Mouse (Mus musculus): ENCODE data around the gene Spty2d1.
"Not testable (repeated sequence)": the region's sequence is repeated elsewhere in the genome, so short reads cannot be mapped to it uniquely, and the experiment has no call there.

The Spty2d1 gene

GRCm38 (mm10) chr7:47020956-47021355 lies 12.7 kb upstream of the Spty2d1 start:
- no peak for DNase-seq (ENCODE audit: low spot score)

DNA sequence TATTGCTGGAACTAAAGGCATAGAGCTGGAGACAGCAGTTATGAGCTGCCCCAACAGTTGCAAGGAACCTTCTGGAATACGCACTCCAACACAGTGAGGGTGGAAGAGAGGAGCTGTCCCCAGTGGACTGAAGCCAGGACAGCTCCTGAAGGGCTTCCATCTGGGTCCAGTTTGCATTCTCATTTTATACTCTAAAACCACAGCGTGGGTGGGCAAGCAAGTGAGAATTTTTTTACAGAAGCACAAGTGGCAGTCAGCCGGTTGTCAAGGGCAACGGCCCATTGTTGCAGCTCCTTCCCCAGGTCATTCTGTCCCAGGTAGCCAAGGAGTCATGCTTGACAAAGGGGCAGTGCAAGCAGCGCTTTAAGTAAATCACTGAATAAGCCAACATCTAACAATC lies 11.4 kb upstream of the Spty2d1 start:
- peak; percentile 38 for DNase-seq (ENCODE audit: low spot score)

DNA sequence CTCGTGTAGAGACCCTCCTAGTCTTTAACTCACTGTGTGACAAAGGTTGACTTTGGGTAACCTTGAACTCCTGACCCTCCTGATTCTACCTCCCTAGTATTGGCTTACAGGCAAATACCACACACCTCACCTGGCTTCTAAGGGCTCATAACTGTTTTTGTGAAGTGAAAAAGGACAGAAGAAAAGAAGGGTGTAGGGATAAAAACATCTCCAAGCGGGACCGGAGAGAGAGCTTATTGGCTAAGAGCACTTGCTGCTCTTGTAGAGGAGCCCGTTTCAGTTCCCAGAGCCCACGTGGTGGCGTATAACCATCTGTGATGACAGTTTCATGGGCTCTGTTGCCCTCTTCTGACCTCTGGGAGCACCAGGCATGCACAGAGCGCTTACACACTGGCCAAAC lies 8.9 kb upstream of the Spty2d1 start:
- no peak for DNase-seq (ENCODE audit: low spot score)

DNA sequence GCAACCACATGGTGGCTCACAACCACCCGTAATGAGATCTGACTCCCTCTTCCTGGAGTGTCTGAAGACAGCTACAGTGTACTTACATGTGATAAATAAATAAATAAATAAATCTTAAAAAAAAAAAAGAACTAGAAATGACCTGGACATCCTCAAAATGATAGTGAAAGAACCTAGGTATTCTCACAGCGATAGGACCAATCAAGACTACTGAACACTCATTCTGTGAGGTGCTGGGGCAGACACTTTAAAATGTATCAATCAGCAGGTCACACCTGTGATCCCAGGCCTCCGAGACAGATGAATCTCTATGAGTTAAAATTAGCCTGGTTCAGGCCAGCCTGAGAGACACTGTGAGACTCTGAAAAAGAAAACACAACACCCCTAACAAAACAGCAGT lies 8.4 kb upstream of the Spty2d1 start:
- DNase-seq (ENCODE audit: low spot score) = no peak

- peak; percentile 73 for DNase-seq (ENCODE audit: low spot score)
Measured at GRCm38 (mm10) chr7:47015390-47016065, 7.3 kb upstream of the Spty2d1 start.

DNA sequence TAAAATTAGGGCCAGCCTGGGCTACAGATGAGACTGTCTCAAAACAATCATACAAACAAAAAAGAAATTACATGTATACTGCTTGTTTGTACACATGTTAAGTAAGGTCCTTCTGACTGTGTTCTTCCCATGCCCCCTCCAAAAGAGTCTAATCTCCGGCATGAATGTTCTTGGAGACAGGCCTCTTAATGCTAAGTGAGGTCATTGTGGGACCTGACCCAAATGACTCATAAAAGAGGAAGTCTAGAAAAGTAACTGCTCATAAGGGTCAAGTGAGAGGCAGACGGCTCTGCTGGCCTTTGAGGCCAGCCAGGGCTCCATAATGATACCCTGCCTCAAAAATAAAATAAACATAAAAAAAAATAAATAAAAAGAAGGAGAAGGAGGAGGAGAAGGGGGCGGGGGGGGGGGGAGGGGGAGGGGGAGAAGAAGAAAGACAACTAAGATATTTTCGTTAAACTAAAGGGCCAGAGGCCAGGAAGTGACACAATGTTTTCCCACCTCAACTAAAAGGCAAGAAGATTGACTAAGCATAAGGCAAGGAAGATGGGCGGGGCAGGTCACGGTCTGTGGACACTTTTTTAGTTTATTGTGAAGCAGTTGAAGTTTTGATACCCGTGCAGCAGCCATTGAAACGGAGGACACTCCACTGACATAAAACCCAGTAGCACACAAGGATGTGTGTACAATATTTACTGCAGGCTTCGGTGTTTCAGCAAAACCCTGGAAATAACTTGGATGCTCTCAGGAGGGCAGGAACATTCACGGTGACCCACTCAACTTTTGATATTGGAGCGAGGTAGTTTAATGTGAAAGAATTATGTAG lies 6.6 kb upstream of the Spty2d1 start:
- DNase-seq (ENCODE audit: low spot score) = no peak

DNA sequence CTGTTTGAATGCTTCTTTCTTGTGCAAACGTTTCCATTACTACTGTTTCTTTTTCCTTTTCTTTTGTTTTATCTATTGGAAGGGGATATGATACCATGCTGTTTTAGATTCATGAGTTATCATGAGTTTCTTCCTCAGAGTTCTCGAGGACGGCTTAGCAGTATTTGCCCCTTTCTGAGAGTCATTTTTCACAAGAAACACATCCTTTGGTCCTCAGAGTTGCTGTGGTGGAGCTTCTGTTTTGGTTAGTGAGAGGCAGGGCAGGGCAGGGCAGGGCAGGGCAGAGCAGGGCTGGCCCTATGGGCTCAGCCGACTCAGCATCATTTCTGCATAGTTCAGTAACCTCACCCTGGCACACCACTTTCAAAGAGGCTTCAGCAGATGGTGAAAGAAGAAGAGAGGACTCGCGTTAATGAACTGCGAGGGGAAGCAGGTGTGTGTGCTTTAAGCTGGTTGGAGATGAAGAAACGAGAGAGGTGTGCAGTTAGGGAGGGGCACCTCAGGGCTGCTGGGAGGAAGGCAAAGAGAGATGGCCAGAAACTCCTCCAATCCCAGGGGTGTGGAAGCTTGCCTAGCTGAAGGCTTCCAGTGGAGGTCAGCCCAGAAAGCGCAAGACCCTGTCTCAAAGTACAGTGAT lies 5.0 kb upstream of the Spty2d1 start:
- DNase-seq (ENCODE audit: low spot score) = no peak

- DNase-seq (ENCODE audit: low spot score) = no peak
Measured at GRCm38 (mm10) chr7:47007818-47008167, 418 bp downstream of the Spty2d1 start.

DNA sequence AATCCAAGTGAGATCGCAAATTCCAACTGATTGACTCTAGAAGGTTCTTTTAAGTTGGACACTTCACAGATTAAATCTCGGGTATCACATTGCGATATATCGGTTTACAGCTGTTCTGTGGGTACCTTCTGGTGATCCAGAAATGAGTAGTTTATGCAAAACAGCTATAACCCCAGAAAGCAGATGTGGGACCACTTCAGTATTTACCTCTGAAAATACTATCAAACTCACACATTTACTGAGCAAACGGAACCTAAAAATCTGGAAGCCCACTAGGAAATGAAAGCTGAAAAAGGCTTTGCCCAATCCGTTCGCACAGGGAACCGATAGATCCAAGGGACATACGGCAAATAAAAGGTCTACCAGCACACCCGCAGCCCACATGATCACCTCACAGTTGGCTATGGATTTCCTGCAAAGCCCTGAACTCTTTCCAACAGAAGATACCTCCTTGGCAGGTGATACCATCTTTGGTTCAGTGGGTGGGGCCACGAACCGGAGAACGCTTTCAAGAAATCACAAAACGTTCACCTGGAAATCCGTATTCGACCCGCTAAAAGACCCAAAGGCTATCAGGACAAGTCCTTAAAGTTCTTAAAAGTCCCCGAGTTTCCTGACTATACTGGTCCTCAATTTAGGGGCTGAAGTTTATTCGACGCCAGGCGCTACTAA lies 966 bp downstream of the Spty2d1 start:
- no peak for DNase-seq (ENCODE audit: low spot score)

DNA sequence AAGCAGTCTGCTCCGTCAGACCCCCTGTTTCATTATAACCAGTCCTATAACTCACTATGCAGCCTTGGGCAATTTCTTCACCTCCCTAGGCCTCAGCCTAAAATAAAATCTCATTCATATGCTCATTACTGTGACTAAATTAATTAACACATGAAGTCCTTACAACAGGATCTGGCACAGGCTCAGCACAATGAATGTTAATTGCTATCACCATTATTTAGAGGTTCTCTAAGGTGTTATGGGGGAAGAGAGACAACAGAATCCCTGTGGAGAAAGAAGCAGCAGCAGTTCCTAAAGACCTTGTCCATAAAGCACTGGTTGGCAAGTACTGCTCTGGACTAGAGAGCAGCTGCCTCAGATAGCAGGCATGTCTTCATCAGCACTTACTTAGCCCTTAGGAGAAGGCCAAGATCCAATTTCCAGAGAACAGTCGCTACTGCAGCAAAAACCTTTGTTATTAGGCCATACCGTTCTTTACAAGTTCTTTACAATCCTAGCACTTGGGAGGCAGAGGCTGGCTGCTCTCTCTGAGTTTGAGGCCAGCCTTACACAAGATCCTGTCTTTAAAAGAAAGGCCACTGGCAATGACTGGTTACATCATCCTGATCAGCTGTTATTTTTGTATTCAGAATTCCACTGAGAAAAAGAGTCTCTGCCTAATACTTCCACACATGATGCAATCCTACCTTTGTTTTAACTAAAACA lies 4.6 kb downstream of the Spty2d1 start:
- DNase-seq (ENCODE audit: low spot score) = no peak

DNA sequence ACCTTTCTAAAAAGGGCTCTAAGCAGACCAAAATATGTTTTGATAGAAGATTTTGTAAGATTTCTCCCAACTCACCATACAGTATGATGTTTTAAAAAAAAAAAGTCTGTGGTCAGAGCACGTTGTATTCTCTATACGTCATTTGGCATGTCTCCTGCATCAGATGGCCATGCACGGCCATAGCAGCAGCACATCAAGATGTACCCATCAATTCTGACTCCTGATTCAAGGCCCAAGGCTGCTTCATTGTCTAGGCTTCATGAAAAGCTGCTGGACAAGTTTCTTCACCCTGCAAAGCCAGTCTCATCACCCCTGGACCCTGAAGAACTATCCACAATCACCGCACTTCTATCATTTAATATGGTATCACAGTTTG lies 6.3 kb downstream of the Spty2d1 start:
- DNase-seq (ENCODE audit: low spot score) = no peak

- no peak for DNase-seq (ENCODE audit: low spot score)
Measured at GRCm38 (mm10) chr7:47001125-47001899, 6.9 kb downstream of the Spty2d1 start.

GRCm38 (mm10) chr7:47000644-47000983 lies 7.6 kb downstream of the Spty2d1 start:
- DNase-seq (ENCODE audit: low spot score) = no peak

DNA sequence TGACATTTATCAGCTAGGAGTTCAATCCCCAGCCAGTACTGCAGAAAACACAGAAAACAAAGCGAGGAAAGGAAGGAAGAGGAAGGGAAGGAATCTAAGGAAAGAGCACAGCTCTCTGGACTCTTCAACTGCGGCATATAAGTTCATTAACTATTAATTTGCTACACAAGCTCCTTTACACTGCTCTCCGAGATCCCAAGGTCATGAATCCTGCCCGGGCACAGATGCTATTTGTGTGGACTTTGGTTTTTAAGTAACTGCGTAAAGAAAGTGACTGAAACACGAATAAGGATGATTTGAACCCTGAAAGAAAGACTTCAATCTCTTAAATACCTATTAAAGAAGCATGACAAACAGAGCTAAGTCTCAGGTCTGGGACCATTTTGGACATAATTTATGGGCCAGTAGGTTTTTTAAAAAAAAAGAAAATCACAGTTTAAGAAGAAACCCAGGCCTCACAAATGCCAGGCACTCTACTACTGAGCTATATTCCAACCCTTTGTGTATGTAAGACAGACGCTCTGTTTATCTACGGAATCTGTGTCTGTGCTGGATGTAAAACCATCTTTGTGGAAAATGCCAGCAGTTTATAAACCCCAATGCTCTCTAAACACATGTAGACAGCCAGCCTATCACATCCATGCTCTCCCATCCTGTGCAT lies 8.1 kb downstream of the Spty2d1 start:
- DNase-seq (ENCODE audit: low spot score) = no peak

GRCm38 (mm10) chr7:46998942-46999341 lies 9.3 kb downstream of the Spty2d1 start:
- no peak for DNase-seq (ENCODE audit: low spot score)

DNA sequence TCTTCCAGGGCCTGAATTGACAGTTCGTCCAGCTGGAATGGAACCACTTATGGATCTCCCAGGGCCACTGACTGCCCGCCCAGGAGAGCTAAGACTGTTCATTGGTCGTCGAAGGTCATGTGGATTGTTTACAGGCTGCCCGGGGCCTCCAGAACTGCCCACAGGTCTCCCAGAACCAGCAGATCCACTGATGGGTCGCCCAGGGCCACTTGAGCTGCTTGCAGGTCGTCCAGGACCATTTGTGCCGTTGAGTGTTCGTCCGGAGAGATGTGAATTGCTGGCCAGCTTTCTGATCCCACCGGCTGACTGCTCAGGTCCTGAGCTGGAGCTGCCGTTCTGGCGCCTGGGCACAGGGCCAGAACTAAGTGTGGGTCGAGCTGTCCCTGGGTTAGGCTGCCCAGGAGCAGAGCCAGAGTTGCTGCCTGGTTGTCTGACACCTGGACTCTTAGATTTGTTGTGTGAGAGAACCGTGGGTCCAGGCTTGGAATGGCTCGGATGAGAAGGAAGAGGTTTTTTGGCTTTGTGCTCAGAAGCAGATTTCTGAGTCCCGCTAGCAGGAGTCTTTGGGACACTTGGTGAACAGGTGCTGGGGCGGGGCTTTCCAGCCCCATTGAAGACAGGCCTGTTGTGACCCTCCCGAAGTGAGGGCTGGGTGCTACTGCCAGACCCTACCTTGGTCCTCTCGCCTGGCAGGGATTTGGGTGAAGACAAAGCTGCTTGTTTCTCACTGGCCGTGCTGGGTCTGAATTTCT lies 10.4 kb downstream of the Spty2d1 start:
- DNase-seq (ENCODE audit: low spot score) = no peak

DNA sequence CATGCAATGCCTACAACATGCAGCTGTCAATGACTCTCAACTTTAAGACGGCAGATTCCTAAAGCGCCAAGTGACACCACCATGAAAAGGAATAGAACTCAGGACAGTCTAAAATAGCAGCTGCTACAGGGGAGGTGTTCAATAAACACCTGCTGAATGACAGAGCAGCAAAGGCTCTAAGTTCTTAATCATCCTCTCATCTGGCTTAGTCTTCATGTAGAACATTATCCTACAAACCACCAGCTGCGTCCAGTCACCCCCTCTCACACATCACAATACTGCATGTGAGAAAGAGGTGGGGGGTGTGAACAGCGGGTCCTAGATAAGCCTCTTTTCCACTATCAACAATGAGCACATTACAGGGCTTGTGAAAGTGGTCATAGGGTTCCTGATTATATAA lies 11.2 kb downstream of the Spty2d1 start:
- no peak for DNase-seq (ENCODE audit: low spot score)

DNA sequence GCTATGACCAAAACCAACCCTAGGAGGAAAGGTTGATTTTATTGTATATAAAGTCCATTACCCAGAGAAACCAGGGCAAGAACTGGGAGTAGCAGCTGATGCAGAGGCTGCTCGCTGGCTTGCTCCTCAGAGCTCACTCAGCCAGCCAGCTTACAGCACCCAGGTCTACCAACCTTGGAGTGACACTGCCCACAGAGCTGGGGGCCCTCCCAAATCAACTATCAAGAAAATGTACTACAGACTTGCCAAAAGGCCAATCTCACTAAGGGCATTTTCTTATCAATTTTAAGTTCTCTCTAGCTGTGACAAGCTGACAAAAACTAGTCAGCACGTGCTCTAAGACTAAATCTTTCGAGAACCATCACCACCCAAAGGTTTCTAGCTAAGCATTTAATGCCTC lies 12.7 kb downstream of the Spty2d1 start:
- no peak for DNase-seq (ENCODE audit: low spot score)

- DNase-seq (ENCODE audit: low spot score) = no peak
Measured at GRCm38 (mm10) chr7:46993079-46993478, 15.1 kb downstream of the Spty2d1 start.

DNA sequence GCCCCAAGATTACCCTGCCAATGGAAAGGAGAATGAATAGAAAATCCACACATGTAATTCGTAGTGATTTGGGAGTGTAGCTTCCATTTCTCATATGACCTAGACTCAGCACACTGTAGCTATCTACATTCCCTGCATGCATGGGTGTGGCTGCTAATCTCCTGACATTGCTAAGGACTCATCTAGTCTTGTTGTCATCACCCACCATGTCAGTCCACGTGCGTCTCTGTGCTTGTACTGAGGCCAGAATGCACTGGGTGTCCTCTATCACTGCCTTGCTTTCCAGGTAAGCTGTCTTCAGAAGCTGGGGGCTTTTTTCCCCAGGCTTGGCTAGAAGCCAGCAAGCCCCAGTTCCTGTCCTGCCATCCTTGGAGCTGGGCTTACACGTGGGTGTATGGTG lies 18.8 kb downstream of the Spty2d1 start:
- not testable (repeated sequence) for DNase-seq (ENCODE audit: low spot score)

Data from left cerebral cortex, adult 11 months (tissue).